Mouse (Mus musculus) lung, adult 2 months (tissue): ENCODE data around the gene Gm36028. TPM values are rescaled to one million over a fixed set of nuclear protein-coding genes. Genes with fewer than 3 reads are reported as not detected.

Experiments
- DNase-seq: peaks from one replicate; pipeline ENCODE4 v3.0.0; 2022
- H3K4me1 ChIP-seq: fragments of 200-500 bp; 2 replicates; pipeline ENCODE4 v1.6.1; 2011; ENCODE audit warnings: low read length; ENCODE audit not compliant: control insufficient read depth, insufficient read depth
- H3K4me3 ChIP-seq: fragments of 200-500 bp; replicated peaks from 2 replicates; pipeline ENCODE3; 2011; ENCODE audit warnings: low read depth, mild to moderate bottlenecking, control low read depth, low read length; ENCODE audit errors: extremely low read depth
- CTCF ChIP-seq: fragments of 200-500 bp; IDR thresholded peaks from 2 replicates; pipeline ENCODE4 v1.5.1; 2011; ENCODE audit warnings: mild to moderate bottlenecking, low read length, control low read depth; ENCODE audit not compliant: insufficient read depth
- POLR2A ChIP-seq: fragments of 200-500 bp; IDR thresholded peaks from 2 replicates; pipeline ENCODE4 v1.6.1; 2011; ENCODE audit warnings: low read depth, mild to moderate bottlenecking, control low read depth, low read length, borderline replicate concordance; ENCODE audit errors: extremely low read depth
- WGBS: fragments of 180-500 bp; shearing (Covaris S2); methylation state at CpG from one replicate; pipeline ENCODE4 v1.1.7; 2018; 5-methylcytosine and 5-hydroxymethylcytosine counted together
- polyA plus RNA-seq: library from polyadenylated mRNA; depleted of rRNA; stranded (reverse); fragments of >200 nt; gene quantifications from 2 replicates; pipeline ENCODE4 v1.2.3, GENCODE M21; 2012; rRNA removed

Gm36028 gene
- polyA plus RNA-seq, 1 experiment: 0.38 TPM

GRCm38 (mm10) chr16:37802686-37803295, 58.2 kb downstream of the Gm36028 start:
- no peak for DNase-seq
- no peaks in the 10 kb centered on the region for H3K4me1 ChIP-seq
- WGBS: 76% methylated on average over 4 of the region's 4 CpGs
- TF ChIP-seq POLR2A: no peak
- no peak for TF ChIP-seq CTCF
- no peak overlapping the region for H3K4me3 ChIP-seq

GRCm38 (mm10) chr16:37801097-37801496, 59.8 kb downstream of the Gm36028 start:
- TF ChIP-seq POLR2A (no peak), CTCF (no peak)
- DNase-seq: no peak
- WGBS: 53% methylated on average over 2 of the region's 2 CpGs
- Histone ChIP-seq H3K4me3 (no peak overlapping the region), H3K4me1 (no peaks in the 10 kb centered on the region)

Other genes starting within 250 kb of the Gm36028 start
- gene Ndufb4, start 206.7 kb downstream of the Gm36028 start, polyA plus RNA-seq: 48.9 and 56.6 TPM in 2 replicates
- gene Fstl1, start 84.3 kb downstream of the Gm36028 start, polyA plus RNA-seq: 36.0 and 44.5 TPM in 2 replicates
- 24.2 TPM in 2 replicates for gene Lrrc58, start 7.2 kb upstream of the Gm36028 start, polyA plus RNA-seq
- 0.12 and 0.22 TPM in 2 replicates for gene Gpr156, start 55.4 kb upstream of the Gm36028 start, polyA plus RNA-seq
- 18.6 and 20.8 TPM in 2 replicates for gene Gsk3b, start 227.9 kb upstream of the Gm36028 start, polyA plus RNA-seq